Comparison of ENCODE assay signal across 8 mouse cellular contexts in genomic region chr17:29094310-29095181, GRCm38 (mm10). TPM values are rescaled to one million over a fixed set of nuclear protein-coding genes. Genes with fewer than 3 reads are reported as not detected.
DNase-seq lines count a peak whose midpoint lies in the region; ATAC-seq lines count a peak whose summit lies in the region.

No protein-coding gene starts in this region.

- intact Hi-C loops in heart, postnatal 25 days (cut with DNase I), result loop anchor here (1.0 to 5.0 kb wide), 3 partner anchors 16 to 78 kb away; no protein-coding TSS in a partner anchor

- peak overlapping the region; percentile 61 for H3K9ac ChIP-seq in forebrain, embryonic 16.5 days (replicated peaks; ENCODE audit: low read depth, low read length)

- peak overlapping the region; percentile 7; the same call in 1 of the 2 replicates for H3K27ac ChIP-seq in forebrain, embryonic 16.5 days (ENCODE audit: low read length)

- H3K4me3 ChIP-seq in forebrain, embryonic 16.5 days (replicated peaks; ENCODE audit: low read length), result peak overlapping the region; percentile 51

- H3K4me1 ChIP-seq in forebrain, embryonic 16.5 days (replicated peaks; ENCODE audit: control insufficient read depth, insufficient read depth, low read length), result peaks cover 23% of the 10 kb centered on the region

- H3K36me3 ChIP-seq in forebrain, embryonic 16.5 days (ENCODE audit: control insufficient read depth, insufficient read depth), result no peaks in the 10 kb centered on the region

- H3K27me3 ChIP-seq in forebrain, embryonic 16.5 days (replicated peaks; ENCODE audit: control insufficient read depth, insufficient read depth, low read length), result peaks cover 5% of the 10 kb centered on the region; the same call in 1 of the 2 replicates

- H3K9me3 ChIP-seq in forebrain, embryonic 16.5 days (ENCODE audit: control insufficient read depth, low read length), result no peaks in the 10 kb centered on the region

- under 1% methylated on average over 70 of the region's 71 CpGs for WGBS in forebrain, embryonic 16.5 days

- peak overlapping the region; percentile 90 for H3K4me2 ChIP-seq in forebrain, embryonic 16.5 days (ENCODE audit: low read length)

- peak; percentile 11; the same call in 1 of the 2 replicates for ATAC-seq in forebrain, embryonic 16.5 days
- peak; percentile 8 for ATAC-seq in megakaryocyte, adult 5-6 weeks (ENCODE audit: poor library complexity, severe bottlenecking)
- no peak for ATAC-seq in megakaryocyte-erythroid progenitor cell, adult 5-6 weeks (replicated peaks; ENCODE audit: low FRiP score, low TSS enrichment, poor library complexity, severe bottlenecking)

- peak; percentile 81 for DNase-seq in MN1 (ENCODE audit: low spot score)
- DNase-seq in cerebellum, adult 18-20 months, result peak; percentile 60 to 76
- peak; percentile 90 for DNase-seq in heart, postnatal 25 days (ENCODE audit: low spot score)
- DNase-seq in left cerebral cortex, adult 8-10 months (ENCODE audit: low spot score in 2 of 2), result peak; percentile 41 to 50
- DNase-seq in right cerebral cortex, postnatal 14 days, result peak; percentile 38

RNA-seq across cellular contexts. Expression of gene Cdkn1a, which starts 3.8 kb away (rescaled TPM):
- polyA plus RNA-seq in forebrain, embryonic 16.5 days (2015; fragmentation: Nextera tagmentation; extraction: Ambion mirVana), result 37.9 and 52.0 TPM in 2 replicates
- 100 to 1,000 TPM in 1 of 2 experiments, 10 to 100 TPM in 1; 30.1 to 102 TPM for total RNA-seq in heart, postnatal 25 days (2021)
- total RNA-seq in left cerebral cortex, adult 8-10 months (2022), result 10 to 100 TPM; 18.9 to 27.0 (median 19.5) TPM
- 19.9 and 22.6 TPM in 2 replicates for total RNA-seq in megakaryocyte, adult 5-6 weeks (2015)
- 3.7 and 5.8 TPM in 2 replicates for total RNA-seq in megakaryocyte, adult 5-6 weeks (2017)
- total RNA-seq in megakaryocyte-erythroid progenitor cell, adult 5-6 weeks (2014; fragmentation: Nextera tagmentation), result 2.1 and 6.5 TPM in 2 replicates
- total RNA-seq in megakaryocyte-erythroid progenitor cell, adult 5-6 weeks (2017), result 0.95 and 3.5 TPM in 2 replicates

RNA-seq across cellular contexts. Expression of gene Rab44, which starts 19.4 kb away (rescaled TPM):
- polyA plus RNA-seq in forebrain, embryonic 16.5 days (2015; fragmentation: Nextera tagmentation; extraction: Ambion mirVana), result not detected in 2 replicates
- total RNA-seq in heart, postnatal 25 days (2021), result under 1 TPM; 0.13 to 0.39 TPM
- total RNA-seq in left cerebral cortex, adult 8-10 months (2022), result under 1 TPM in 1 of 4 experiments, not detected in 3; 0.14 TPM
- 52.2 and 62.4 TPM in 2 replicates for total RNA-seq in megakaryocyte, adult 5-6 weeks (2015)
- total RNA-seq in megakaryocyte, adult 5-6 weeks (2017), result 104 and 105 TPM in 2 replicates
- 14.9 and 23.3 TPM in 2 replicates for total RNA-seq in megakaryocyte-erythroid progenitor cell, adult 5-6 weeks (2014; fragmentation: Nextera tagmentation)
- 4.1 and 23.9 TPM in 2 replicates for total RNA-seq in megakaryocyte-erythroid progenitor cell, adult 5-6 weeks (2017)

Comparison
In these comparisons a context has a peak if more than half of its experiments do, and no peak if none do; other contexts are left out.
1. DNase-seq: peak in every context shown above with its lines; median percentile 90 in heart, postnatal 25 days; 81 in MN1; 68 in cerebellum, adult 18-20 months; 46 in left cerebral cortex, adult 8-10 months; 38 in right cerebral cortex, postnatal 14 days.